Mouse (Mus musculus) embryo, embryonic 10 days (tissue): ENCODE measurements at regions not wholly inside any gene's neighbourhood (a gene's known extent, or its start where the extent isn't known, plus 50 kb on each side); places are given as distances from the start of the nearest gene placed in this dataset.
A peak's percentile ranks its signal among the peaks of the same experiment; 100 is the strongest.

Source experiments
- DNase-seq: peaks from one replicate; pipeline ENCODE4 v3.0.0-alpha.2; 2015; ENCODE audit warnings: low spot score

GRCm38 (mm10) chr7:52399513-52399912 is 384.0 kb upstream of the 1700015G11Rik start:
- no peak for DNase-seq

DNA sequence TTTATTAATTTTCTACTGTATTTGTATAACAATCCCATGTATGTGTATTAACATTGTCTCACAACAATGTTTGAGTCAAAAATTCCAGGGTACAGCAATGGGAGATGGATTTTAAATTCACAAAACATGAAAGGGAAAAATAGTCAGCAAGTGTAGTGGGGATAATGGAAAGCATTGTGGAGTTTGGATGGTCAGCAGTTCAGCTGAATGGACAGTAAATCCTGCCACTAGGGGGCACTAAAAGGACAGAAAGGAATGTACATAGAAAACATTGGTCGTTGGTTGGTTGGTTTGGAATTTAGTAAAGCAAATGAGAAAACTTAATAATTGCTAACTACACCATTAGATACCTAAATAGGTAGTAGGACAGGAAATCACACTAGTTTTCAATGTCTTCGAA is 376.3 kb upstream of the 1700015G11Rik start:
- DNase-seq = peak; percentile 82
